Mouse (Mus musculus): ENCODE measurements at regions not wholly inside any gene's neighbourhood (a gene's known extent, or its start where the extent isn't known, plus 50 kb on each side); places are given as distances from the start of the nearest gene placed in this dataset.

DNA sequence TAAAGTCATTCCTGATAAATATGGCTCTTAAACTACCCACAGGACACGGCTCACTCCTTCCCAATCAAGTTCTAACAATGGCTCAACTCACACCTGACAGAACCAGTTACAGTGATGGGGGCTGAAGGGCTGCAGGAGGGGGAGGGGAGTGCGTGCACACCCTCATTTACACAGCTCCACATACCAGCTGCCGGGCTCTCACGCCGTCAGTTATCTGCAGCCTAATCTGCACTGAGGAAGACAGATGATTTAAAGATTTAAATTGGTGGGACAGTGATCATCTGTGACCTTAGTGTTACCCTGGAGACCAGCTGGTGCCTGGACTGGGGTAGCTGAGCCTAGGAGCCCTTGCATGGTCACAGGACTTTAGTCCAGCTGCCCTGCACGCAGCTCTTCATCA lies 151.2 kb upstream of the Creb1 start:
- TF ChIP-seq POLR2A (IDR thresholded peaks at IDR 0.05; ENCODE audit: low read depth, low read length) (no peak), CTCF (IDR thresholded peaks at IDR 0.05; ENCODE audit: extremely low read depth, insufficient read depth, insufficient read length, insufficient replicate concordance) (no peak)

Data from spleen, adult 2 months (tissue).